Mouse (Mus musculus): ENCODE data around the gene Ccdc93.

GRCm38 (mm10) chr1:121528399-121528720 lies 97.5 kb downstream of the Ccdc93 start, which contains the start of gene Htr5b:
- TF ChIP-seq CTCF (IDR thresholded peaks at IDR 0.05) (no peak), EP300 (IDR thresholded peaks at IDR 0.05) (no peak)
